In genomic region chr5:131839657-131840315, GRCm38 (mm10) we compare ENCODE assay signal across 21 mouse cellular contexts.
DNase-seq lines count a peak whose midpoint lies in the region; ATAC-seq and TF ChIP-seq lines count a peak whose summit lies in the region.
"Had no signal": no experiment of that assay in that cellular context is flagged by ENCODE, and none has a peak within 500 bp of the region (broad histone marks: within the 10 kb centered on the region; RNA-seq: fewer than 3 reads in every experiment).

No protein-coding gene starts in this region.

- no peak overlapping the region for H3K9ac ChIP-seq in intestine, embryonic 14.5 days (ENCODE audit: low read length)
- H3K9ac ChIP-seq in intestine, postnatal 0 days (ENCODE audit: low read depth, low read length) = no peak overlapping the region
- H3K9ac ChIP-seq in kidney, postnatal 0 days (ENCODE audit: low read depth, low read length) = no peak overlapping the region
- H3K9ac ChIP-seq: limb, embryonic 13.5 days; liver, embryonic 15.5 days; midbrain, embryonic 15.5 days; neural tube, embryonic 15.5 days had no signal

- no peaks in the 10 kb centered on the region for H3K36me3 ChIP-seq in intestine, embryonic 14.5 days (ENCODE audit: control insufficient read depth, insufficient read depth, low read length)
- H3K36me3 ChIP-seq in intestine, postnatal 0 days (ENCODE audit: control insufficient read depth, insufficient read depth) = no peaks in the 10 kb centered on the region
- no peaks in the 10 kb centered on the region for H3K36me3 ChIP-seq in kidney, postnatal 0 days (ENCODE audit: insufficient read depth, low read length)
- no peaks in the 10 kb centered on the region for H3K36me3 ChIP-seq in embryonic facial prominence, embryonic 10.5 days (replicated peaks)
- H3K36me3 ChIP-seq: heart, embryonic 10.5 days; limb, embryonic 13.5 days; liver, embryonic 15.5 days; midbrain, embryonic 15.5 days; neural tube, embryonic 15.5 days had no signal

- peaks cover 20% of the 10 kb centered on the region for H3K4me1 ChIP-seq in intestine, embryonic 14.5 days (replicated peaks; ENCODE audit: control insufficient read depth, insufficient read depth, low read length)
- H3K4me1 ChIP-seq in intestine, postnatal 0 days (replicated peaks; ENCODE audit: control insufficient read depth, insufficient read depth, low read length) = no peaks in the 10 kb centered on the region
- peaks cover 9% of the 10 kb centered on the region; the same call in 1 of the 2 replicates for H3K4me1 ChIP-seq in kidney, postnatal 0 days (replicated peaks; ENCODE audit: insufficient read depth, low read length)
- peaks cover 29% of the 10 kb centered on the region for H3K4me1 ChIP-seq in embryonic facial prominence, embryonic 10.5 days
- H3K4me1 ChIP-seq: heart, embryonic 10.5 days; liver, embryonic 15.5 days had no signal

- no peak overlapping the region for H3K4me3 ChIP-seq in intestine, embryonic 14.5 days (ENCODE audit: low read depth, low read length)
- H3K4me3 ChIP-seq in intestine, postnatal 0 days (ENCODE audit: low read depth, low read length) = no peak overlapping the region
- no peak overlapping the region for H3K4me3 ChIP-seq in kidney, postnatal 0 days (replicated peaks; ENCODE audit: low read depth, low read length)
- H3K4me3 ChIP-seq in embryonic facial prominence, embryonic 10.5 days = no peak overlapping the region
- H3K4me3 ChIP-seq: heart, embryonic 10.5 days; limb, embryonic 13.5 days; liver, embryonic 15.5 days; midbrain, embryonic 15.5 days; neural tube, embryonic 15.5 days had no signal

- H3K27me3 ChIP-seq in intestine, embryonic 14.5 days (replicated peaks; ENCODE audit: control insufficient read depth, insufficient read depth, low read length) = no peaks in the 10 kb centered on the region
- no peaks in the 10 kb centered on the region for H3K27me3 ChIP-seq in intestine, postnatal 0 days (replicated peaks; ENCODE audit: control insufficient read depth, insufficient read depth, low read length)
- no peaks in the 10 kb centered on the region for H3K27me3 ChIP-seq in kidney, postnatal 0 days (ENCODE audit: insufficient read depth, low read length)
- peaks cover 20% of the 10 kb centered on the region for H3K27me3 ChIP-seq in embryonic facial prominence, embryonic 10.5 days (replicated peaks; ENCODE audit: low read depth, poor library complexity, severe bottlenecking)
- H3K27me3 ChIP-seq: limb, embryonic 13.5 days; liver, embryonic 15.5 days; midbrain, embryonic 15.5 days; neural tube, embryonic 15.5 days; Patski had no signal

- peak; percentile 66 for ATAC-seq in intestine, embryonic 14.5 days (replicated peaks; ENCODE audit: low FRiP score, low TSS enrichment, low read depth)
- no peak for ATAC-seq in intestine, postnatal 0 days
- ATAC-seq in kidney, postnatal 0 days (replicated peaks; ENCODE audit: low FRiP score, low read depth) = peak; percentile 54
- ATAC-seq: inflammation-experienced regulatory T-cells, adult 6 months; midbrain, embryonic 15.5 days; Patski had no signal

- H3K4me2 ChIP-seq in intestine, embryonic 14.5 days (ENCODE audit: low read length) = no peak overlapping the region
- H3K4me2 ChIP-seq in intestine, postnatal 0 days (replicated peaks; ENCODE audit: low read depth) = no peak overlapping the region
- H3K4me2 ChIP-seq in kidney, postnatal 0 days (ENCODE audit: low read length) = no peak overlapping the region
- H3K4me2 ChIP-seq: limb, embryonic 13.5 days; liver, embryonic 15.5 days; midbrain, embryonic 15.5 days; neural tube, embryonic 15.5 days had no signal

- no peak for TF ChIP-seq CTCF in intestine, postnatal 0 days (IDR thresholded peaks at IDR 0.05; ENCODE audit: low read depth)
- TF ChIP-seq CTCF in kidney, postnatal 0 days (IDR thresholded peaks at IDR 0.05; ENCODE audit: low read depth) = no peak

- no peaks in the 10 kb centered on the region for H3K9me3 ChIP-seq in intestine, embryonic 14.5 days (ENCODE audit: control insufficient read depth, low read length)
- H3K9me3 ChIP-seq in intestine, postnatal 0 days (ENCODE audit: control insufficient read depth) = no peaks in the 10 kb centered on the region
- H3K9me3 ChIP-seq in kidney, postnatal 0 days (replicated peaks; ENCODE audit: low read length) = no peaks in the 10 kb centered on the region
- no peaks in the 10 kb centered on the region for H3K9me3 ChIP-seq in embryonic facial prominence, embryonic 10.5 days
- H3K9me3 ChIP-seq: heart, embryonic 10.5 days; limb, embryonic 13.5 days; liver, embryonic 15.5 days; midbrain, embryonic 15.5 days; neural tube, embryonic 15.5 days had no signal

- 25% methylated on average over 14 of the region's 14 CpGs for WGBS in intestine, embryonic 14.5 days
- 58% methylated on average over 14 of the region's 14 CpGs for WGBS in intestine, postnatal 0 days
- 31% methylated on average over 14 of the region's 14 CpGs for whole genome bisulfite sequencing in kidney, postnatal 0 days
- WGBS in embryonic facial prominence, embryonic 10.5 days = 80% methylated on average over 14 of the region's 14 CpGs

- no peak overlapping the region for H3K27ac ChIP-seq in intestine, embryonic 14.5 days (ENCODE audit: low read depth)
- no peak overlapping the region for H3K27ac ChIP-seq in intestine, postnatal 0 days (ENCODE audit: low read depth, low read length)
- H3K27ac ChIP-seq in kidney, postnatal 0 days = no peak overlapping the region
- no peak overlapping the region for H3K27ac ChIP-seq in embryonic facial prominence, embryonic 10.5 days (replicated peaks)
- H3K27ac ChIP-seq: heart, embryonic 10.5 days; limb, embryonic 13.5 days; liver, embryonic 15.5 days; midbrain, embryonic 15.5 days; neural tube, embryonic 15.5 days had no signal

- peak; percentile 39 for DNase-seq in embryo, embryonic 10 days (ENCODE audit: low spot score)
- no peak for DNase-seq in embryo, embryonic 9.5 days (ENCODE audit: extremely low spot score)
- no peak for DNase-seq in intestine, embryonic 14.5 days (ENCODE audit: low spot score)
- peak; percentile 83 for DNase-seq in kidney, postnatal 0 days (ENCODE audit: low spot score)
- DNase-seq in kidney, adult 18-20 months = no peak
- DNase-seq in embryonic facial prominence, embryonic 10.5 days (ENCODE audit: low spot score) = peak; percentile 27
- DNase-seq in testis, postnatal 14 days (ENCODE audit: low spot score) = no peak
- DNase-seq: adrenal gland, adult 8-10 months; cerebellum, adult 9-10 months; layer of hippocampus, adult 9-11 months; lung, postnatal 10 days; right cerebral cortex, postnatal 14 days; spleen, adult 18-20 months had no signal

Comparison
In these comparisons a context has a peak if more than half of its experiments do, and no peak if none do; other contexts are left out.
1. DNase-seq: peak in embryo, embryonic 10 days (single experiment), kidney, postnatal 0 days (single experiment) and embryonic facial prominence, embryonic 10.5 days (single experiment); none in embryo, embryonic 9.5 days (single experiment), intestine, embryonic 14.5 days (single experiment), kidney, adult 18-20 months (single experiment) and testis, postnatal 14 days (single experiment).